Mouse (Mus musculus) testis, adult 2 months (tissue): ENCODE measurements around the gene Pofut2. TPM values are rescaled to one million over a fixed set of nuclear protein-coding genes. Genes with fewer than 3 reads are reported as not detected.

Experiments
- H3K27ac ChIP-seq: fragments of 200-500 bp; 2 replicates; pipeline ENCODE4 v1.5.1; 2012; ENCODE audit warnings: low read depth, low read length; ENCODE audit not compliant: control insufficient read depth, insufficient read depth
- H3K27me3 ChIP-seq: fragments of 200-500 bp; 2 replicates; pipeline ENCODE4 v1.6.1; 2012; ENCODE audit warnings: mild to moderate bottlenecking, low read length, moderate library complexity; ENCODE audit not compliant: control insufficient read depth, insufficient read depth
- H3K36me3 ChIP-seq: fragments of 200-500 bp; 2 replicates; pipeline ENCODE4 v1.6.1; 2012; ENCODE audit warnings: mild to moderate bottlenecking, low read length; ENCODE audit not compliant: control insufficient read depth, insufficient read depth
- H3K4me1 ChIP-seq: fragments of 200-500 bp; 2 replicates; pipeline ENCODE4 v1.6.1; 2012; ENCODE audit warnings: low read length; ENCODE audit not compliant: control insufficient read depth, insufficient read depth
- H3K4me3 ChIP-seq: fragments of 200-500 bp; 2 replicates; pipeline ENCODE4 v1.5.1; 2012; ENCODE audit warnings: low read depth, mild to moderate bottlenecking, low read length, moderate library complexity, mixed read lengths; ENCODE audit not compliant: control insufficient read depth
- CTCF ChIP-seq: fragments of 200-500 bp; IDR thresholded peaks from 2 replicates; pipeline ENCODE4 v1.5.1; 2012; ENCODE audit warnings: low read depth, mild to moderate bottlenecking, inconsistent platforms, low read length, moderate library complexity; ENCODE audit not compliant: control insufficient read depth, insufficient read depth, insufficient replicate concordance
- POLR2A ChIP-seq: fragments of 200-500 bp; IDR thresholded peaks from 2 replicates; pipeline ENCODE4 v1.6.1; 2012; ENCODE audit warnings: low read depth, mild to moderate bottlenecking, inconsistent platforms, low read length, moderate library complexity; ENCODE audit not compliant: control insufficient read depth
- polyA plus RNA-seq: library from polyadenylated mRNA; depleted of rRNA; stranded (reverse); fragments of >200 nt; gene quantifications from 2 replicates; pipeline ENCODE4 v1.2.3, GENCODE M21; 2012

The Pofut2 gene
- polyA plus RNA-seq, 1 experiment: 54.0 TPM

- Histone ChIP-seq H3K36me3 (no peaks in the 10 kb centered on the region), H3K4me3 (no peak overlapping the region), H3K27ac (no peak overlapping the region), H3K27me3 (no peaks in the 10 kb centered on the region), H3K4me1 (peaks cover 2% of the 10 kb centered on the region; the same call in 1 of the 2 replicates)
- no peak for TF ChIP-seq POLR2A
- no peak for TF ChIP-seq CTCF
Measured at GRCm38 (mm10) chr10:77224390-77224789, 34.6 kb upstream of the Pofut2 start.

- H3K27me3 ChIP-seq: no peaks in the 10 kb centered on the region
- H3K36me3 ChIP-seq: no peaks in the 10 kb centered on the region
- no peak for TF ChIP-seq CTCF
- no peak for TF ChIP-seq POLR2A
- peaks cover 2% of the 10 kb centered on the region; the same call in 1 of the 2 replicates for H3K4me1 ChIP-seq
- H3K27ac ChIP-seq: no peak overlapping the region
- H3K4me3 ChIP-seq: no peak overlapping the region
Measured at GRCm38 (mm10) chr10:77225414-77225813, 33.6 kb upstream of the Pofut2 start.

GRCm38 (mm10) chr10:77225995-77226688 is 32.9 kb upstream of the Pofut2 start:
- Histone ChIP-seq H3K4me3 (no peak overlapping the region), H3K27ac (no peak overlapping the region), H3K4me1 (no peaks in the 10 kb centered on the region), H3K27me3 (no peaks in the 10 kb centered on the region), H3K36me3 (no peaks in the 10 kb centered on the region)
- TF ChIP-seq POLR2A (no peak), CTCF (no peak)

- Histone ChIP-seq H3K27me3 (no peaks in the 10 kb centered on the region), H3K4me3 (no peak overlapping the region), H3K36me3 (no peaks in the 10 kb centered on the region), H3K27ac (no peak overlapping the region), H3K4me1 (no peaks in the 10 kb centered on the region)
- TF ChIP-seq CTCF (no peak), POLR2A (no peak)
Measured at GRCm38 (mm10) chr10:77226691-77227367, 32.2 kb upstream of the Pofut2 start.

- H3K36me3 ChIP-seq: no peaks in the 10 kb centered on the region
- H3K4me3 ChIP-seq: no peak overlapping the region
- TF ChIP-seq CTCF (no peak), POLR2A (no peak)
- no peaks in the 10 kb centered on the region for H3K27me3 ChIP-seq
- no peak overlapping the region for H3K27ac ChIP-seq
- H3K4me1 ChIP-seq: no peaks in the 10 kb centered on the region
Measured at GRCm38 (mm10) chr10:77227368-77227723, 31.7 kb upstream of the Pofut2 start.

- no peaks in the 10 kb centered on the region for H3K27me3 ChIP-seq
- H3K4me3 ChIP-seq: no peak overlapping the region
- no peaks in the 10 kb centered on the region for H3K36me3 ChIP-seq
- no peak overlapping the region for H3K27ac ChIP-seq
- H3K4me1 ChIP-seq: no peaks in the 10 kb centered on the region
- no peak for TF ChIP-seq POLR2A
- no peak for TF ChIP-seq CTCF
Measured at GRCm38 (mm10) chr10:77229609-77230595, 29.1 kb upstream of the Pofut2 start.

GRCm38 (mm10) chr10:77231861-77232755 is 26.9 kb upstream of the Pofut2 start:
- no peaks in the 10 kb centered on the region for H3K36me3 ChIP-seq
- no peak overlapping the region for H3K27ac ChIP-seq
- TF ChIP-seq POLR2A (no peak), CTCF (no peak)

More at GRCm38 (mm10) chr10:77231861-77232755, 26.9 kb upstream of the Pofut2 start:
- Histone ChIP-seq H3K4me3 (no peak overlapping the region), H3K4me1 (peaks cover 3% of the 10 kb centered on the region; the same call in 1 of the 2 replicates), H3K27me3 (no peaks in the 10 kb centered on the region)
